Mouse (Mus musculus) cerebellum, adult 18-20 months (tissue): ENCODE data around the gene Ddit4.

Experiments used
- DNase-seq, 2 experiments: peaks; one replicate each; pipeline ENCODE4 v3.0.0; 2021

Ddit4 gene

DNA sequence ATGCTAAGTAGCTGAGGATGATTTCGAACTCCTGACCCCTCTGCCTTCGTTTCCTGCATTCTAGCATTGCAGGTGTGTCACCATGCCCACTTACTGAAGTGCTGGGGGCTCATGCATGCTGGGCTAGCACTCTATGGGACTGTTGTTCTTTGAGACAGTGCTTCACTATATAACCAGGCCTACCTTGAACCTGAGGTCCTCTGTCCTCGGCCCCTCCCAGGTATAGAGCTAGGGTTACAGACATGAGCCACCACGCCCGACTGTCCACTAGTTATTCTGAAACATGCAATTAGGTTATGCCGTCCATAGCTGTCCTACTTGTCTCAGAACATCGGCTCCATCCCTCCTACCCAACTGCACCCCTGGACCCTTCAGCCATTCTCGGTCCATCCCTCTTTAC is 20.2 kb upstream of the Ddit4 start:
- no peak for DNase-seq

GRCm38 (mm10) chr10:59970450-59971062 is 18.9 kb upstream of the Ddit4 start:
- peak in 1 of 2 experiments; percentile 49 for DNase-seq

DNA sequence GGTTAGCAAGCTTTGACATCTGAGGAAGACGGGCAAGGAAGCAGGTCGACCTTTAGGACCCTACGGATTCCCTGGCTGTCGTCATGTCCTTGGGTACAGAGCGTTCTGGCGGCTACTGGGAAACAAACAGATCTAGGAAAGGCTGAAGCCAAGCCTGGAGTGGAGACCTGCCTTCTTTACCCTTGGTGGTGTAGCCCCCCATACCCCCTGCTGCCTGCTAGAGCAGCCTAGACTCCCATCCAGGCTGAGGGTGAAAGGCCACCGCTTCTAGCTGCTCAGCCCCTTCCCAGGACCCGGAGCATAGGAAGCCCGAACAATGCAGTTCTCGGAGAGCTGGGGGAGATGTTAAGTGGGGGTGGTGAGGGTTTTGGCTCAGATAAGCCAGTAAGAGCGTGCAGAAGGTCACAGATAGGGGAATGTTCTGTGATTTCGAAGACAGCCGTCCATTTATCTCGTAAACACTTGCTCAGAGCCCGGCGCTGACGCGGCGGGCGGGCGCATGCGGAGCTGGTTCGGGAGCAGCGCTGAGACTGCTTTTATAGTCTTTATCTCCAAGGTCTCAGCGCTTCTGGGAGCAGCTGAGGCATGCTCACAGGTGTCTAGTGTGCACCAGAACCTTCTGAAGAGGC is 18.3 kb upstream of the Ddit4 start:
- peak; percentile 90 for DNase-seq

- DNase-seq: peak; percentile 60 to 73
Measured at GRCm38 (mm10) chr10:59967309-59967942, 15.8 kb upstream of the Ddit4 start.

GRCm38 (mm10) chr10:59966743-59967142 is 15.1 kb upstream of the Ddit4 start:
- DNase-seq: peak in 1 of 2 experiments; percentile 1

- DNase-seq: no peak
Measured at GRCm38 (mm10) chr10:59965788-59966187, 14.2 kb upstream of the Ddit4 start.

- DNase-seq: no peak
Measured at GRCm38 (mm10) chr10:59965362-59965695, 13.7 kb upstream of the Ddit4 start.

- peak in 1 of 2 experiments; percentile 16 for DNase-seq
Measured at GRCm38 (mm10) chr10:59964504-59965361, 13.1 kb upstream of the Ddit4 start.

DNA sequence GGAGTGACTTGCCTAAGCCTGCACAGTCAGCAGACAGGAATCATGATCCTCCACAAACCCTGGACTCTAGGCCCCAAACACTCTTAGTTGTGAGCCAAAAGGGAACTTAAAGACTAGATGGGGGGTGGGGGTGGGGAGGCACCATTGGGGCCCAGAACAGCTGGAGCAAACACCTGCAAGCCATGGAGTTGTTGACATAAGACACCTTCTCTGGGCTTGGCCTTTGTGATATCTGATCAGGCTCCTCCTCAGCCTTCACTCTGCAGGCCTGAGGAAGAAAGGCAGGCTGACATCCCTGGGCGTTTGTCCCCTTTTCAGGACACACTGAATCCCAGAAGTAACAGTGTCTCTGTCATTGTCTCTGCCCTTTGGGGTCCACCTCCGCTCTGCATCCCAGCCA is 12.0 kb upstream of the Ddit4 start:
- DNase-seq: no peak

GRCm38 (mm10) chr10:59959517-59959916 is 7.9 kb upstream of the Ddit4 start:
- DNase-seq: no peak

DNA sequence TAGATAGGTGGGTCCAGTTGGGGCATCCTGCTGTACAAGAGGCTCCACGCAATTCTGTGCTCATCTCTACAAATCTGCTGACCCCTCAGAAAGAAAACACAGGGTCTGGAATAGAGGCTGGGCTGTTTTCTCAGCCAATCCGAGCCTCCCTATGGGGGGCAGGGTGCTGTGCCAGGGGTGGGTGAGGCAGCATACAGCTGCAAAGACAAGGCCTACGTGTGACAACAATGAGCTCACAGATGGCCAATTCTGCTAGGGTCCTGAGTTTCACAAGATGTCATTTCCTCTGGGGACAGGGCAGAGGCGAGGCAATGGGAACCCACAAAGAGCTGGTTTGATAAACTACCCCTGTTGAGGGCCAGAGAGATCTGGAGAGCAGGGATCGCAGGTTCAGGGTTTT is 6.8 kb upstream of the Ddit4 start:
- peak in 1 of 2 experiments; percentile 13 for DNase-seq

DNA sequence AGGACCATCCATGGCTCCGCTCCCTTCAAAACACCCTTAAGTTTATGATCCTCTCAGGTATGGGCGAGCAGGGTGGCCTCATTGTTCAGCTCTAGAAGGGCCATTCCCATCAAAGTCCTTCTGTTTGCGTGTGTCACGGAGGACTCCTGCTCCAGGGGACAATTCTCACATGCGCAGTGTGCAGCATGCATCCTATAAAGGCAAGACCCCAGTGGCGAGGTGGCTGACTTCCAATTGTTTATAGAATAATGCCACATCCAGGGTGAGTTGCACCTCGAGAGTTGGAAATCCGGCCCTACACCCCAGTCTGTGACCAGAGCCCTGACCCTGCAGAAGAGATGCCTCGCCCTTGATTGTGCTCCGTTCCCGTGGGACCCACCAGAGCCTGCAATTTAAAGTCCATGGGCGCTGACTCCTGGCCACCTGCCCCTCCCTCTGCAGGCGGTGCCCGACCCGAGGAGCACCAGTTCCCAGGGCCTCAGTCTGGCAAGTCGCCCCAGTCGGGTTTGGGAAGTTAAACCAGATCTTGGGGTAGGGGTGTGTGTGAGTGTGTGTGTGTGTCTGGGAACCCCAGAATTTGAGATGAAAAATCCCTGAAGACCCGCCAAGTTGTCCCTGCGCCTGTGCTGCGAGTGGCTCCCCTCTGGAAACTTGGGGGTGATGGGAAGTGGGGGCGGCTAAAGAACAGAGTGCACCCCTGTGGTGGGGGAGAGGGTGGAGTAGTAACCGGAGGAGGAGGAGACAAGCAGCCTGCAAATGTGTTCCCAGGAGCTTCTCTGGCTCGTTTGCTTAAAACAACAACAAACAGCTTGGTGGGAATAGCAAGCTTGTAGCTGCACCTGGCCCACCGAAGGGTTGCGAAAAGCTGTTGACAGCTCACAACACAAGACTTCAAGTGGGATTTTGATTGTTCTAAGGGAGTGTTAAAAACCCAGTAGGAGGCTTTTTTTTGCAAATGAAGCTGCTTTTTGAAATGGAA is 5.8 kb upstream of the Ddit4 start:
- DNase-seq: peak; percentile 12 to 27

- DNase-seq: peak in 1 of 2 experiments; percentile 1
Measured at GRCm38 (mm10) chr10:59956681-59957080, 5.0 kb upstream of the Ddit4 start.

GRCm38 (mm10) chr10:59953564-59954039 is 2.0 kb upstream of the Ddit4 start:
- peak in 1 of 2 experiments; percentile 26 for DNase-seq

GRCm38 (mm10) chr10:59952781-59953563 is 1.3 kb upstream of the Ddit4 start:
- DNase-seq: peak; percentile 65 to 69

DNA sequence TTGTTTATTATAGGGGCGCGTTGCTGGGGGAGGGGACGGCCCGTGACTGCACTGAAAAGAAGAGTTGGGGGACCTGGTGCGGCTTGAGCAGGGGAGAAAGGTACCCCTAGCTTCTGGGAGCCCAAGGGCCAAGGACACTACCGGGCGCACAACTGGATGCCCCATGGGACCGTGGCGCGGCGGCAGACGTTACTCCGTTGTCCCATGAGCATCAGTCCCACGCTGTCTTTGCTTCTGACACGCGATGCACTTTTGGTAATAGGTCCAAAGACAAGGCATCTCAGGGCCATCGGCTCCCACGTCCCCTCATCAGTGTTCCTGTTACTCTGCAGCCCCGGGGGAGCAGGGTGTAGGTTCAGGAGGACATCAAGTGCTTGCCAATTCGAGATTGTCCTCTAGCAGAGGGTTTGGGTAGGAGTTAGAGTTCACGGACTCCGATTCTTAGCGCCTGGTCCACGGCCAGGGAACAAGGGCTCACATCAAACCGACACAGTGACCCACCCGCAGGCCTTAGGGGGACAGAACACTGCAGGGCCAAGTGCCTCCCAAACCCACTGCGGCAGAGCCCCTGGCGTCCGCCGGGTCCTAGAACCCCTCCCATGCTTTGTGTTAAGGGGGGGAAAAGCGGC is 632 bp upstream of the Ddit4 start:
- peak; percentile 71 to 76 for DNase-seq

DNA sequence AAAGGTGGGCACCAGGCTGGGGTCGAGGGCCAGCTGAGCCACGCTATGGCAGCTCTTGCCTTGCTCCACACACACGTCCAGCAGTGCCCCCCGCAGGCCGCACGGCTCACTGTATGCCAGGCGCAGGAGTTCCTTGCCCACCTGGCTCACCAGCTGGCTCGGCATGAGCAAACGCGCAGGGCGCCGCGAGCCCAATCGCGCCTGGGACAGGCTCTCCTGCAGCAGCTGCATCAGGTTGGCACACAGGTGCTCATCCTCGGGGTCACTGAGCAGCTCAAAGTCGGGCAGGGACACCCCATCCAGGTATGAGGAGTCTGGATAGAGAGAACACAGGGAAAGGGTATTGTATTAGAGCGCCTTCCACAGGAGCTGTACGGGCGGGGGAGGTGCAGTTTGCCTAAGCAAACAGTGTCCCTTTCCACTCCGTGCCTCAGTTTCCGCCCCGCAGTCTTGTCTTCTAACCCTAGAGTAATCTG is 880 bp downstream of the Ddit4 start:
- peak; percentile 89 for DNase-seq

- peak in 1 of 2 experiments; percentile 40 for DNase-seq
Measured at GRCm38 (mm10) chr10:59949783-59950605, 1.6 kb downstream of the Ddit4 start.

GRCm38 (mm10) chr10:59949255-59949648 is 2.4 kb downstream of the Ddit4 start:
- peak; percentile 61 to 64 for DNase-seq
